Mouse (Mus musculus) frontal cortex, adult (tissue): Measurements from ENCODE around the gene Timp3.

ENCODE experiments used
- ATAC-seq: cut with Nextera tagmentation; 2 replicates; pipeline ENCODE4 v1.9.2; 2017; ENCODE audit warnings: mild to moderate bottlenecking, moderate library complexity, mixed read lengths; ENCODE audit not compliant: low TSS enrichment

Timp3 gene

GRCm38 (mm10) chr10:86387821-86388440 is 87.8 kb downstream of the Timp3 start:
- ATAC-seq, result no peak

- peak; percentile 95 for ATAC-seq
Observed at GRCm38 (mm10) chr10:86388803-86389202, 88.6 kb downstream of the Timp3 start.

- no peak for ATAC-seq
Observed at GRCm38 (mm10) chr10:86389357-86389756, 89.2 kb downstream of the Timp3 start.

- ATAC-seq, result peak; percentile 70
Observed at GRCm38 (mm10) chr10:86389913-86390312, 89.7 kb downstream of the Timp3 start.

- no peak for ATAC-seq
Observed at GRCm38 (mm10) chr10:86392399-86392798, 92.2 kb downstream of the Timp3 start.

- ATAC-seq, result no peak
Observed at GRCm38 (mm10) chr10:86397577-86398346, 97.6 kb downstream of the Timp3 start.

GRCm38 (mm10) chr10:86398347-86398720 is 98.2 kb downstream of the Timp3 start:
- no peak for ATAC-seq
